Mouse (Mus musculus): Measurements from ENCODE around the gene Piezo1.

- TF ChIP-seq CTCF (IDR thresholded peaks at IDR 0.05; ENCODE audit: low read depth) (peak; percentile 56), EP300 (IDR thresholded peaks at IDR 0.05; ENCODE audit: low read depth) (no peak)
Measured at GRCm38 (mm10) chr8:122433269-122433905, 117.7 kb downstream of the Piezo1 start.

Measured in liver, postnatal 0 days (tissue).